Mouse (Mus musculus): ENCODE data around the gene Gm17268. TPM values are rescaled to one million over a fixed set of nuclear protein-coding genes. Genes with fewer than 3 reads are reported as not detected.

Gm17268 gene
- total RNA-seq (2021) = not detected
- long read RNA-seq, experiment 1, partial matches to known transcripts = 0 of 1 reads
- long read RNA-seq, experiment 1, other reads (novel, unspliced or antisense) = 1 of 1 reads
- long read RNA-seq, experiment 2 = 0 reads

- DNase-seq (ENCODE audit: low spot score) = no peak
These were observed at the start of gene Gm17268 for GRCm38 (mm10) chr11:82038535-82038934. Gene Gm17268 (minus strand): TSS chr11:82038562.

- no peak for DNase-seq (ENCODE audit: low spot score)
These were observed 46.0 kb upstream of the Gm17268 start for GRCm38 (mm10) chr11:82084360-82084759.

GRCm38 (mm10) chr11:82080865-82081264, 42.5 kb upstream of the Gm17268 start:
- DNase-seq (ENCODE audit: low spot score) = no peak

- no peak for DNase-seq (ENCODE audit: low spot score)
These were observed 39.9 kb upstream of the Gm17268 start for GRCm38 (mm10) chr11:82078136-82078730.

- no peak for DNase-seq (ENCODE audit: low spot score)
These were observed 38.7 kb upstream of the Gm17268 start for GRCm38 (mm10) chr11:82077031-82077430.

- no peak for DNase-seq (ENCODE audit: low spot score)
These were observed 35.3 kb upstream of the Gm17268 start for GRCm38 (mm10) chr11:82073686-82074085.

DNA sequence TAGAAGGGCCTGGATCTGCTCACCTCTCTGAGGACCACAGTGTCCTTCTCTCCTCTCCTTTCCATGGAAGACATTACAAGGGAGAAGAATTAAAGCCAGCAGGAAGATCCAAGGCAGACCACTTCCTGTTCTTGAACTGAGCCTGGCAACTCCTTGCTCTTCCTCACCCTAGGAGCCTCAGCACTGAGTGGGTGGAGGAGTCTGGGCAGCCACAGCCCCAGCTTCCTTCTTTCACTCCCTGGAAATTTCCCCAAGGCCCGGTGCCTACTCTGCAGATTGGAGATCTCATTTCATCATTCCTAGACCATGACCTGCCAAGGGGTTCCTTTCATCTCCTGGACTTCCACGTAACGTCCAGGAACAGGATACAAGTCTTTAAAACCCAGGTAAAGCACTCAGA, 34.6 kb upstream of the Gm17268 start:
- DNase-seq (ENCODE audit: low spot score) = no peak

- DNase-seq (ENCODE audit: low spot score) = no peak
These were observed 34.0 kb upstream of the Gm17268 start for GRCm38 (mm10) chr11:82072374-82072773.

GRCm38 (mm10) chr11:82071076-82071475, 32.7 kb upstream of the Gm17268 start:
- DNase-seq (ENCODE audit: low spot score) = no peak

DNA sequence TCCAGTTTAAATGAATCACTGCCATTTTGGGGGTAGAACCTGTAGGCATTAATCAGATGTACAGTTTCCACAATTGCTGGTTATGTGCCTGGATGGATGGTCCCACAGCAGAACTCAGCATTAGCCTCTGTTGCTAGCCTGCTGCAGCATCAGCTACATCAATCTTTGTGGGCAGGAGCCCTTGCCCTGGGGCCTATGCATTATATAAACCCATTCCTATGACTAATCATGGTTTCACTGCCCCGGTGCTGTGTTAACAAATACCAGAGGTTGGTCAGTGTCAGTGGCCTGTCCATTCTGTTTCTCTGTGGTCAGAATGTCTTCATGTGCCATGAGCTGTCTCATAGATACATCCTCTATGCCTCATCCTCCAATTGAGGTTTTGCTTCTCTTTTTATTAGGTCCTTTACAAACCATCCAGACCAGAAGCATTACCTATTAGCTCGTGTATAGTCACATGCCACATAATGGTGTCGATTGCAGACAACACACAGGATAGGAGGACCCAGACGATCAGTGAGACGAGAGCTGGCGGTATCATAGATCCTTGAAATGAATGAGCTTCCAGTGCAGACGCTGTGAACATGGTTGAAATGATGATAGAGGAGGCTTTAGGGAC, 28.7 kb upstream of the Gm17268 start:
- DNase-seq (ENCODE audit: low spot score) = no peak

DNA sequence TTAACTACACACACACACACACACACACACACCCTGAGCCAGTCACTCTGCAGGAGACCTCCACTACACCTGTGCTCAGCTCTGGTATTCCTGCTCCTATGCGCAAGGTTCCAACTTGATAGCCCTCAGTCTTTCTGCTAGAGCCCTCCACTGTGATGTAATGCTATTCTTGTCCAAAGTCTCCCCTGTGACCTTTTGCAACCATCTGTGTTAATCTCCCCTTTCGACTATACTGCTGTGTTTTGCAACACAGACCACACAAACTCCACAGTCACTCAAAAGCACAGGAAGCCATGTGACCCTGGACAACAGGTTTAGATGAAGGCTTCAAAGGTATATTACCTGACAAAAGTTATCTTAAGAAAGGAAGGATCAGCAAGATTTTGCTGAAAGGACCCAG, 25.1 kb upstream of the Gm17268 start:
- peak; percentile 23 for DNase-seq (ENCODE audit: low spot score)

DNA sequence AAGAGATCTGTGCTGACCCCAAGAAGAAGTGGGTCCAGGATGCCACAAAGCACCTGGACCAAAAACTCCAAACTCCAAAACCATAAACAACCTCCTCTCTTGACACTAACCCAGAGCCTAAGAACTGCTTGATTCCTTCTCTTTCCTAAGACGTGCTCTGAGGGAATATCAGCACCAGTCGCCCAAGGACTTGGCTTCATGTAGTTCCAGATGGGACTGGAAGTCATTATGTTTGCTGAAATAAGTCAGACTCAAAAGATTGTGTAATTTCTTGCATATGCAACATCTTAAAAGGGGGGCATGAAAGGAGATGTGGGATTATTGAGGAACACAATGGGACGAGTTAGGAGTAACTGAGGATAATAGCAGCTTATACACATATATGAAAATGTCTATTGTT, 23.9 kb upstream of the Gm17268 start:
- peak; percentile 51 for DNase-seq (ENCODE audit: low spot score)

DNA sequence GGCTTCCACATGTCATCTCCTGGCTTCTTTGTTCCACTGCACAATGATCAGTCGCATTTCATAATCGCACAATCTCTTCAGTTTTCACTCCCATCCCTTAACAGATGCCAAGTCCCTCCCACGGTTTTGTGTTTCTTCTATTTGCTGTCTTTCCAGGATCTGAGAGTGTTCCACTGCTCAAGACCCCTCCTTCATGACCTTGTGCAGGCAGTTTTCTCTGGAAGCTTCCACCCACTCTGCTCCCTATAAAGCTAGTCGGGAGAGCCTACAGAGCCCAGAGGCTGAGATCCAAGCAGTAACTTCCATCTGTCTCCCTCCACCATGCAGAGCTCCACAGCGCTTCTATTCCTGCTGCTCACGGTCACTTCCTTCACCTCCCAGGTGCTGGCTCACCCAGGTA, 19.3 kb upstream of the Gm17268 start, which contains the start of gene Ccl11:
Gene Ccl11 (plus strand): TSS at position 178 of the 400 bp plus-strand sequence.
- DNase-seq (ENCODE audit: low spot score) = peak; percentile 74

- DNase-seq (ENCODE audit: low spot score) = no peak
These were observed 15.5 kb upstream of the Gm17268 start for GRCm38 (mm10) chr11:82053849-82054248.

DNA sequence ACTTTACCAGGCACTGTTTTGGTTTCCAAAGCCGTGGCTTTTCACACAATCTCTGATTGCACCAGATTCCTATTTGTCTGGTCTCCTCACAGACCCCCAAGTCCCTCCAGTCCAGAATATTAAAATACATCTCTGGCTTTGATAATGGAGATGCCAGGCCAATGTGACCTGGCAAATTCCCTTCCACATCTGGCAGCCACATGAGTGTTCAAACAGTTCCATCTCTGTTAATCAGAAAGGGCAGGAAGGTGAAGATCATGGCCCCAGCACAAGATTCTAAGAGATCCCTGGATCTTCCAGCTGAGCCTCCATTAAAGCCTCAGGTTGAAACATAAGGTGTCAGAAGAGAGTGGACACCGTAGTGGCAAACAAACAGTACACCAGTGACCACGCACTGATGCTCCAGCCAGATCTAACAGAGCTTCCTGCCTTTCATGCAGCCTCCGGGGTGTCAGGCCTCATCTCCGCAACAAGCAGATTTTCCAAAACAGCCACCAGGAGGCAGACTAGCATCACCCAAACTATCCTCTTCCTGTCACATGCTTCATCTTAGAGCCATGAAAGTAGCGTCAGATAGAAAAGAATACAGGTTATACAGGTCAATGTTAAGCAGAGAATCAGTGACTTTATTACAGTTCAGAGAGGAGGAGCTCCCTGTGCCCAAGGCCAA, 9.5 kb upstream of the Gm17268 start:
- peak; percentile 63 for DNase-seq (ENCODE audit: low spot score)

DNA sequence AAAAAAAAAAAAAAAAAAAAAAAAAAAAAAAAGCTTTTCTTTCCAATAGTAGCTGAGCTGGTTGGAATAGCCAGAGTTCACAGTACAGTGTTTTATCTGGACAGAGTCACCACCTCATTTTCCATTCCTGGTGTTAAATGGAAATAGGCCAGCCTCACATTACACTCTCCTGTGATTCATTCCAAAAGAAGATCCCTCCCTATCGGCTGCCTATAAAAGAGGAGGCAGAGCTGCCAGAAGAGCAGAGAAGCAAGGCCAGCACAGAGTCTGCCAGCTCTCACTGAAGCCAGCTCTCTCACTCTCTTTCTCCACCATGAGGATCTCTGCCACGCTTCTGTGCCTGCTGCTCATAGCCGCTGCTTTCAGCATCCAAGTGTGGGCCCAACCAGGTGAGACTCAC, 7.1 kb upstream of the Gm17268 start, which contains the start of gene Ccl7:
Gene Ccl7 (plus strand): TSS at position 242 of the 400 bp plus-strand sequence.
- DNase-seq (ENCODE audit: low spot score) = peak; percentile 69

GRCm38 (mm10) chr11:82041671-82042080, 3.3 kb upstream of the Gm17268 start:
- peak; percentile 15 for DNase-seq (ENCODE audit: low spot score)

- peak; percentile 49 for DNase-seq (ENCODE audit: low spot score)
These were observed 834 bp upstream of the Gm17268 start for GRCm38 (mm10) chr11:82039132-82039660.

DNA sequence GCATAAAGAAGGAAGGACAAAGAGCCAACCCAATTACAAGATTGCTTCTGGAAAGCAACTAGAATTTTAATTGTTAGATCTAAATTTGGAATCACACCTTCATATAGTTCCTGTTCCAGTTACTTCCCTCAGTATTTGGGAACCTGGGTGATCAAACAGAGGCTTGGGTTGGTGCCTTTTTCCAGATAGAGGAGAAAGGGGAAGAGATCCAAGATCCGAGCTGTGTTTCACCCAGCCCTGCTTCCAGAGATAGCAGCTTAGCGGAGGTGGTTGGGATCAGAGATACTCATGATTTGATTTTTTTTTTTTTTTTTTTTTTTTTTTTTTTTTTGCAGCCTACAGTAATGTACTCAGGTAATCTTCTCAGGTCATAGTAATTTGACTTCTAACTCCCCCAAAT, 2.5 kb downstream of the Gm17268 start:
- DNase-seq (ENCODE audit: low spot score) = no peak

GRCm38 (mm10) chr11:82035356-82035755, 3.0 kb downstream of the Gm17268 start, which contains the start of gene Ccl2:
Gene Ccl2 (plus strand): TSS chr11:82035571.
- peak; percentile 84 for DNase-seq (ENCODE audit: low spot score)

DNA sequence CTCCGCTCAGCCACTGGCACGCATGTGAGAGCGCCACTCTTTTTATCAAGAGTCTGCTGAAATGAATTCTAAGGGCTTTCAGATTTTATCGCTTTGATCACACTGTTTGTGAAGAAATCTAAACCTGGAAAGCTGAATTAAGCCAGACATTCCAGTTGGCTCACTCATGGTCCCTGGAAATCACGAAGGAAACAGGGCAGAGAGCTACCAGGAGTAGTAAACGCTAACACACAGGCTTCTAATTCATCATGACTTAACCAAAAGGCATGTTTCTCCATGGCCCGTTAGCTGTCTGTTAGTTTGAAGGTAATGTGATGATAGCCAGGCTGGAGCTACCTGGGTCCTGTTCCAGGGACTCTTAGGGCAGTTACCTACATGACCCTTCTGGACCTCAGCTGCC, 3.9 kb downstream of the Gm17268 start:
- no peak for DNase-seq (ENCODE audit: low spot score)
